Mouse (Mus musculus): Measurements from ENCODE around the gene Ubac2.

DNA sequence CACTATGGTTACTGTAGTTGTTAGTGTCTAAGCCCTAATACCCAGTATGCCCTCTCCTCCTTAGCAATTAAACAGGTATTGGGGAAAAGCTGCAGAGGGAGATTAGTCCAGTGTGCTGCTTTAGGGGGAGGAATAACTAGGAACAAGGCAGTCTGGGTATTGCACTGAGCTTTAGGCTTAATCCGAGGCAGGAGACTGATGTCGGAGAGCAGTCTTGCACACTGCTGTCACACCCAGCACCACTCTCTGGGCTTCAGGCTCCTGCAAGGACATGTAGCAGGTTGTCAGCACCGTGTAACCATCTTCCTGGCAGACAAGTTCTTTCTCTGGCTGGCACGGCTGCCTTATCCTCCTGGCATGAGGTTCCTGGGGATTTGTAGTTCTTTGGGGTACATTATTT is 53.8 kb downstream of the Ubac2 start:
- no peak for TF ChIP-seq CTCF (IDR thresholded peaks at IDR 0.05)
- TF ChIP-seq EP300 (IDR thresholded peaks at IDR 0.05), result no peak

Measured in lung, postnatal 0 days (tissue).